Mouse (Mus musculus) adrenal gland, adult 2 months (tissue): ENCODE results near the gene Gna11. TPM values are rescaled to one million over a fixed set of nuclear protein-coding genes. Genes with fewer than 3 reads are reported as not detected.
A peak's percentile ranks its signal among the peaks of the same experiment; 100 is the strongest.

Source experiments
- DNase-seq: peaks from one replicate; pipeline ENCODE4 v3.0.0; 2021
- long read RNA-seq: library from polyadenylated mRNA; stranded (forward); transcript quantifications from one replicate; pipeline ENCODE4 v2.0.0, GENCODE M21; 2021
- polyA plus RNA-seq: library from polyadenylated mRNA; depleted of rRNA; stranded (reverse); fragments of >200 nt; gene quantifications from 2 replicates; pipeline ENCODE4 v1.2.3, GENCODE M21; 2012; rRNA removed
- total RNA-seq, 2 experiments: library from RNA; stranded (reverse); gene quantifications; 2 replicates each; pipeline ENCODE4 v1.2.3; 2021

The Gna11 gene
- total RNA-seq (10 to 100 TPM; 76.6 to 86.0 TPM), polyA plus RNA-seq (122 and 124 TPM in 2 replicates)
- long read RNA-seq, transcript Gna11-201 (7 exons, 3,414 nt) = major isoform, 128 of 148 reads
- long read RNA-seq, partial matches to known transcripts = 1 of 148 reads
- long read RNA-seq, other reads (novel, unspliced or antisense) = 19 of 148 reads

- DNase-seq = peak; percentile 100
Measured at GRCm38 (mm10) chr10:81545161-81545747, at the start of gene Gna11. Gene Gna11 (minus strand): TSS chr10:81545190.

DNA sequence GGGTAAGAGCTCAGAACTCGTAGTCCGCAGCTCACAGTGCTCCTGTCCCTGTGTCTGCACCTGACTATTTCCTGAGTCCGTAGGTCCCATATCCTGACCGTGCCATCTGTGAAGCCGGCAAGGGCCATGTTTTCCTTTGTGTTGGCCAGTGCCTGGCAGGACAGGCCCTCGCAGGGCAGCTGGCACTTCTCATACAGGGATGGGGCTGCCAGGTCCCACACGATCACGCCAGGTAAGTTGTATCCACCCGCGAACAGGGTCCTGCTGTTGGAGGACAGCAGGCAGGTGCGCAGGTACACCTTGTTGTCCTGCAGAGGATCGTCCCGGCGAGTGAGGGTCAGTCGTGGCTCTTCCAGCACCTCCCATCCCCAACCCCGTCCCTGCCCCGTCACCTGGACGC, 48.9 kb upstream of the Gna11 start:
- no peak for DNase-seq

DNA sequence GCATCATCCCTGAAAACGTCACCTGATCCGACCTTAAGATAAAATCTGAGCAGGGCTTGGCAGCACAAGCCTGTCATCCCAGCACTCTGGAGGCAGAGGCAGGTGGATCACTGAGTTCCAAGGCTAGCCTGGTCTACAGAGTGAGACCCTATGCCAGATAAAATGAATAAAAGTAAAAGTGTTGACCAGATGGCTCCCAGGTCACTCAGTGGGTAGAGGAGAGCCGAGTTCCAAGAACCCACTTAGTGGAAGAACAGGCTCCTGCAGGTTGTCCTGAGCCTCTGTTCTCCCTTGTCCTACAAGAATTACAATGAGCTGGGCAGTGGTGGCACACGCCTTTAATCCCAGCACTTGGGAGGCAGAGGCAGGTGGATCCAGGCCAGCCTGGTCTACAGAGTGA, 48.2 kb upstream of the Gna11 start:
- no peak for DNase-seq

- DNase-seq = no peak
Measured at GRCm38 (mm10) chr10:81592631-81593030, 47.6 kb upstream of the Gna11 start.

DNA sequence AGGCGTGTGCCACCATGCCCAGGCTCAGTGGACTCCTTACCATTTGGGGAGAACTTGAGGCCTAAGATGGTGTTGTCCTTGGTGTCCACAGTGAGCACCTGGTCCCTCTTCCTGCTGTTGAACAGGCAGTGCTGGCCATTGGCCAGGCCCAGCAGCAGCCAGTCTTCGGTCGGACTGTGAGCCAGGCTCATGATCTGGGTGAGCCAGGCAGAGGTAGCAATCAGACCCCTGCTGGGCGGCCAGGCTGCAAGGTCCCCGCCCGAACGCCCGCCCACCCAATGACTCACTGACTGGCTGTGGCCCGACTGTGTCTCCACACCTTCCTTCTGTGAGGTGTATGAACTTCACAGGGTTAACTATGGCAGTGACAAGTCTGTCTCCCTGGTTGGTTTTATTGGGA, 46.9 kb upstream of the Gna11 start:
- no peak for DNase-seq

DNA sequence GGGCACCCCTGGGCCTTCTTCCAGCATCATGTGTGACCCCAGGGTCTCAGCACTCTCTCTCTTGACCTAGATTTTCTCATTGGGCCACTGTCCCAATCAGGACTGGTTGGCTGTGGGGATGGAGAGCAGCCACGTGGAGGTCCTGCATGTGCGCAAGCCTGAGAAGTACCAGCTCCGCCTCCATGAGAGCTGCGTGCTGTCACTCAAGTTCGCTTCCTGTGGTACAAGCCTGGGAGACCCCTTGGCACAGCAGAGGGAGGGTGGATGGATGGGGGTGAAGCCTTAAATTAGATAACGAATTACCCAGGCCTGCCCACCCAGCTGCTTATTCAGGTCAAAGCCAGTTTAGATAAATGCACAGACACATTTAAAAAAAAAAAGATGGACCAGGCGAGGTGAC, 43.7 kb upstream of the Gna11 start:
- DNase-seq = no peak

GRCm38 (mm10) chr10:81583347-81583746, 38.4 kb upstream of the Gna11 start:
- no peak for DNase-seq

DNA sequence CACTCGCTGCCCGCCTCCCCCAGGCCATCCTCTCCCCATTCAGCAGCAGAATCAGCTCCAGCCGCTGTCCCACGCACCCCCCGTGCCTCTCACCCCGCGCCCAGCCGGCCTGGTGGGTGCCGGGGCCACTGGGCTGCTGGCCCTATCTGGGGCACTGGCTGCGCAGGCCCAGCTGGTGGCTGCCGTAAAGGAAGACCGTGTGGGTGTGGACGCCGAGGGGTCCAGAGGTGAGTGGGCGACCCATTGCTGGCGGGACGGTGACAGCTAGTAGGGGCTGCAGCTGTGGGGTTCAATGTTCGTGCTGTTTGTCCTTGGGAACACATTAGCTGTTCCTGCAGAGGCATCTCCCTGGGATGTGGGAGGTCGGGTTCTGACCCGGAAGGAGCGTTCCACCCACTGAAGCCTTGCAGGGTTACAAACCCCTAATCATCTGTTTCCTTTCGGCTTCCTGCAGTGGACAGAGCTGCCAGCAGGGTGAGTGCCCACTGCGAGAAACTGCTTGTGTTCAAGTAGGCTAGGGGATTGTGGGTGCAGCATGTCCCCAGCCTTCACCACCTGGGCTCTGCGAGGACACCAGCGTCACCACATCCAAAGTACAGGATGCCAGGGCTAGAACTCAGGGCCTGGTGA, 35.6 kb upstream of the Gna11 start:
- no peak for DNase-seq

DNA sequence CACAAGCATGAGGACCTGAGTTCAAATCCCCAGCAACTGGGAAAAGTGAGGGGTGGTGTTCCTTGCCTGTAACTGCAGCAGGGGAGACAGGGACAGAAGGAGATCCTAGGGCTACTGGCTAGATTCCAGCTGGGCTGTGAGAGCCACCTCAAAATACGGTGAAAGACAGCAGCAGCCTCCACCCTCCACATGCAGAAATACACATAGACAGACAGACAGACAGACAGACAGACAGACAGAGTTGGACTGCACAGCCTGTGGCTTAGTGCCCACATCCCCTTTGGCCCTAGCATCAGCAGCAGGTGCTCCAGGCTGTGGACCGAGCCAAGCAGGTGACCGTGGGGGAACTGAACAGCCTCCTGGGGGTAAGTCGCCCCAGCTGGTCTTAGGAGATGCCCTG, 35.0 kb upstream of the Gna11 start:
- DNase-seq = no peak

DNA sequence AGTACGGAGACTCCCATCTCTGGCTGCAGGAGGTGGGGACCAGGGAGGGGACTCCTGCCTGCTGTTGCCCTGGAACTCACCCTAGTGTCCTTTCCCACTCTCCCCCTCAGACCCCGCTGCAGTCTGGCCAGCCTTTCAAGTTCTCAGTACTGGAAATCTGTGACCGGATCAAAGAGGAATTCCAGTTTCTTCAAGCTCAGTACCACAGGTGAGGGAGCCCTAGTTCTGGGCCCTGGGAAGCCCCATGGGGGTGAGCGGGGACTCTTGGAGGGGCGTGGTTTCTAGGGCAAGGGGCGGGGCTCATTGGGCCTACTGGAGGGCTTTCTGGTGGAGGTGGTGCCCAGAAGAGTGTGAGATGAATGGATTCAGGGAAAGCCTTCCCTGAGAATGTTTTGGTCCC, 30.7 kb upstream of the Gna11 start:
- DNase-seq = peak; percentile 77

- DNase-seq = peak; percentile 77
Measured at GRCm38 (mm10) chr10:81575208-81575631, 30.2 kb upstream of the Gna11 start.

- DNase-seq = peak; percentile 45
Measured at GRCm38 (mm10) chr10:81574081-81575056, 29.4 kb upstream of the Gna11 start, which contains the start of gene Tle2. Gene Tle2 (plus strand): TSS chr10:81574561.

DNA sequence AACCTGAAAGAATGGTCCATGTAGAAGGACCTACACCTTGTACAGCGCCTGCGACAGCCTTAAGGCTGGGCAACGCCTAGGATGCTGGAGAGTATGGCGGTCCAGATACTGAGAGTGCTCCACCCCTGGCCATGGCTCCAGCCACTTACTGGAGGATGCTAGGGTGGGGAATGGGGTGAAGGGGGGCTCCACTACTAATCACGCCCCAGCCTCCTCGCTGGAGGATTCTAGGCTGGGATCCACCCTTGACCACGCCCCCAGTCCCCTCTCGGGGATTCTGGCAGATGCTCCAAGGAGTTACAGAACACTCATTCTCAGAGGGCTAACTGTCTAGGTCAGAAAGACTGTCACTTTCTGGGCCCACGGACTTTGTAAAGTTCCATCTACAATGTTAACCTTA, 28.0 kb upstream of the Gna11 start:
- DNase-seq = peak; percentile 60

- DNase-seq = peak; percentile 80
Measured at GRCm38 (mm10) chr10:81572133-81572671, 27.2 kb upstream of the Gna11 start.

GRCm38 (mm10) chr10:81571501-81571876, 26.5 kb upstream of the Gna11 start:
- peak; percentile 99 for DNase-seq

DNA sequence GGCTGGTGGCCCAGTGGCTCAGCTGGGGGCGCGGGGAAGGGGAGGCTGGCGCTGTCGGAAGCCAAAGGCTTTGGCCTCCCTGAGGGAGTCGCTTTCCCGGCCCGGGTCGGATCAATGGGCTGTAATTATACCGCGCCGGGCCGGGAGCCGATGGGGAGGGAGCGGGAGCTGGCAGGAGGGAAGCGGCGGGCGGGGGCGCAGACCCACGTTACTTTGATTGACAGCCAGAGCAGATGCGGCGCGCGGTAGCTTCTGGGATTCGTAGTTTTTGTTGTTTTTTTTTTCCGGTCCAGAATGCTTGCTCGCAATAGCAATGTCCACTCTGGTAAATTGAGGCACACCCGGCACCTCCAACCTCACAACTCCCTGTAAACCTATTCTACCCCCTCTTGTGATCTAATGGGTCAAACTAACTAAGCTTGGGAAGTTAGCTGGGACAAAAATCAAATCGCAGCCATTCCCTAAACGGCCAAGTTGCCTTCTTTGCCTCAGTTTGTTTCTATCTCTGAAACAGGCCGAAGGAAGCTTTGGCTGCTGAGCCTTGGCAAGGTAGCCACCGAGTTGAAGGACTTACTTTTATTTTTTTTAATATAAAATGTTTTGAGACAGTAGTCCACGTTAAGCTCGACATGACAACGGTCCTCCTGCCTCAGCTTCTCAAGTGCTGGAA, 26.0 kb upstream of the Gna11 start:
- DNase-seq = peak; percentile 96

DNA sequence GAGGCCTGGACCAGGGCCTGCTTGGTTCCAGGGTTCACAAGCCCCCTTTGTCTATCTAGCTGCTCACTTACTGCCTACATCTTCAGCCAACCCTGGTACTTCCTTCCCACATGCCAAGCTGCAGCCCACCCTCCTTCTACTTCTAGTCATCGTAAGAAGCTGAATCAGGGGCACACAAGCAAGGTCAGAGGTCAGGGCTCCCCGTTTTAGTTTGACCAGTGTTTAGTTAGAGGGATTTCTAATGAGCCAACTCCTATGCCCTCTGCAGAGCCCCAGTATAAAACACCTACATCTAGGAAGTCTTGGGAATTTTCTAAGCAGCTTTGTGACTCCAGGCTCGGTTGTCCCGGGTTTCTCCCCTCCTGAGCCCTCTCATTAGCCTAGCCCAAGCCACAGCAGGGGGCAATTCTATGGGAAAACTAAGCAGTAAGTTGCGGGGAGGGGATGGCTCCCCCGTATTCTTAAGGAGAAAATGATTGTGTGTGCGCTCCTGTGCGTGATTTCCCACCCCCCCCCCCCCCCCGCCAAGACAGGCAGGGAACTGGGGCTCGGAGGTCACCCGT, 25.3 kb upstream of the Gna11 start:
- DNase-seq = no peak

GRCm38 (mm10) chr10:81569507-81570237, 24.7 kb upstream of the Gna11 start:
- DNase-seq = no peak

GRCm38 (mm10) chr10:81568381-81569191, 23.6 kb upstream of the Gna11 start:
- DNase-seq = peak; percentile 90
